Mouse (Mus musculus) induced T-regulatory cell, adult 2 months (primary cell): ENCODE results near the gene Gm43517.

Experiments used
- DNase-seq: peaks from one replicate; pipeline ENCODE4 v3.0.0-alpha.2; 2012; ENCODE audit warnings: low read depth

Gm43517 gene

DNA sequence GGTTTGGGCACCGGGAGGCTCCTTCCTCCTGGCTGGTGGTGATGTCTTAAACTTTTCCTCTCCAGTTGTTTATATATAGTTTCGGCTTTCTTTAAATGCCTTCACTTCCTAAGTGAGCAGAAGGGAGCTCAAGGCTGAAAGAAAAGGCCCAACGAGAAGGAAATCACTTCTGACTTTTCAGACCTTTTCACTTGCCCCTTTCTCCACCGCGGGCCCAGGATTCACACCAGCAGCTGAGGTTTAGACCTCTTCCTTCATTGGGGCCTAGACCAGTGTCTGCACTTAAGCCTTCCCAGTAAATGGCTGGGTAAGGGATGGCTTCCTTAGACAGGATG, 16.8 kb downstream of the Gm43517 start:
- DNase-seq, result no peak

DNA sequence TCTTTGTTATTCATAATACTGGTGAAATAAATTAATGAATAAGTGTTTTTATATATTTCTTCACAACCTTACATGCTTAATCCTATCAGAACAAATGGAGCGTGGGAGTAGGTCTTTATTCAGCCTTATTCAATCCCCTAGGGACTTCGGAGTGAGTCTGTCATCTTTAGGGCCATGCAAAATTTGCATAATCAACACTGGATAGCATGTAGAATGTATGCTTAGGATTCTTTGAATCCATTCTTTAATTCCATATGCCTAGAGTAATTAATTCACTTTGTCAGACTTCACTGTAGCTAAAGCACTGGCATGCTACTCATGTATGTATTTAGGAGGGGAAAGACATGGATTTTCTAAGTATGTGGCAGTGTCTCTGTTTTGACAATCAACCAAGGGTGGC, 24.9 kb downstream of the Gm43517 start:
- DNase-seq, result no peak

DNA sequence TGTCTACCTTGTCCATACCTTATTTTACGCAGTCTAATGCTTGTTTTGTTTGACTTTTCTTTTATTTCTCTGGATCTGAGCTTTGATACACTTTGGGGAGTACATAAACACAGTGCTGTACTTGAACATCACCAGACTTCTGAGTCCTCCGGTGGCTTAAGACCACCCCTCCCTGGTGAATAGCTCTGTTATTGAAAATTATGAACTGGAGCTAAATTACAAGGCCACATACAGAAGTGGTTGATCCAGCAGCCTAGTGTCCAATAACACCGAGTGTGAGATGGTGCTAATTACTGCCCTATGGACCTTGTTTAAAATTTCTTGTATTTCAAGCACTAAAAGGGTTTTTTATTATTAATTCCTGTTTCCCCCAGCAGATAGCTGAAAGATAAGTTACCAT, 33.0 kb downstream of the Gm43517 start:
- DNase-seq, result no peak
